Mouse (Mus musculus): ENCODE results near the gene Zcchc14. TPM values are rescaled to one million over a fixed set of nuclear protein-coding genes. Genes with fewer than 3 reads are reported as not detected.

Gene Zcchc14
- total RNA-seq, 2 experiments from 2014 or later = 60.9 to 65.2 TPM

DNA sequence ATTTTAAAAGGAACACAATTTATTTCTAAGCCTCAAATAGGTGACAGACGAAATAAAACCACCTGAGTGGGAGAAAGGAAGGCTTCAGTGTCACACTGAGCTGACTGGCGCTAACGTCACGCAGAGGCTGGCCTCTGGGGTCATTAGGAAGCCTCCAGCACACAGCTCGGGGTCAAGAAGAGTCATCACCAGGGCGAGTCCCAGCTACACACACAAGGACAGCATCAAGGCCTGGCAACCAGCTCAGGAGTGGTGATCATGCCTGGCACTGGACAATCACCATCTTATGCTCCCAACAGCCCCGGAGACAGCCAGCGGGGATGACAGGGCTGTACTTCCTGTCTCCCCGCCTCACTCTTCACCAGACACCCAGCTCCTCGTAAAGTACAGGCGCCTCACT is 95.0 kb downstream of the Zcchc14 start:
- no peak for DNase-seq (ENCODE audit: low spot score in 2 of 2)

DNA sequence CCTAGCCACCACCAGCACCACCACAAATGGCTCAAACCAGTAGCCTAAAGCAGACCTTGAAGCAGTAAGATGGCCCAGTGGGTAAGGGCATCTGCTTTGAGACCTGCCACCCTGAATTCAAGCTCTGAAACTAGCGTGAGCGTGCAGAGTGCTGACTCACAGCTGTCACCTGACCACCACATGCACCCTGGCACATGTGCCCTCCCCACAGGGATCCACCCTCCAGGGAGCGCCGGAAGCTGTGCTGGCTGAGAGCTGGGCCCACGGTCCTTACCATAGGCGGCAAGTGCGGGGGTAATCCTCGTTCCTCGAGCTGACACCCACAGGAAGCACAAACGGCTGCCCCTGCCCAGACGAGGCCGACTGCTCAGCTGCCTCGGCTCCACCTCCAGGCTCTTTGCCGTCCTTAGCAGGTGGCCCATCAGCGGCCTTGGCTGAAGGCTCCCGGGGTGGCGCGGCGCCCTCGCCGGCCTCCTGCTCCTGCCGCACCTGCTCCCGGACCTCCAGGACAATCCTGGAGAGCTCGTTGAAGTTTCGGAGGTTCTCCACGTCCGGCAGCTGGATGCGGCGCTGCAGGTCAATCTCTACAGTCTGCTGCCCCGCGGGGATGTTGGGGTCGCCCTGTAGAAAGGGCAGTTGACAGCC is 98.7 kb downstream of the Zcchc14 start:
- no peak for DNase-seq (ENCODE audit: low spot score in 2 of 2)

DNA sequence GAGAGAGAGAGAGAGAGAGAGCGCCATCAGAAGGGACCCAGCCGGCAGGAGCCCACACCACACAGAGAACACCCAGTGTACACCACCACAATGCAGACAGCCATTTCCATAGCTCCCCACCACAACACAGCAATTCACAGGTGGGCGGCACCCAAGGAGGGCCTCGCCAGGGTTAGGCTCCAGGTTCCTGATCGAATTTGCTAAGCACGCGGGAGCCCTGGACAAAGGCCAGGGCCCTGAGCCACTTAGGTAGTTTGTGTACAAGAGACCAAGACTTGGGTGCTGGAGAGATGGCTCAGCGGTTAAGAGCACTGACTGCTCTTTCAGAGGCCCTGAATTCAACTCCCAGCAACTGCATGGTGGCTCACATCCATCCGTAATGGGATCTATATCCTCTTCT is 100.2 kb downstream of the Zcchc14 start:
- no peak for DNase-seq (ENCODE audit: low spot score in 2 of 2)

- DNase-seq (ENCODE audit: low spot score in 2 of 2) = no peak
Measured at GRCm38 (mm10) chr8:121551065-121551985, 101.4 kb downstream of the Zcchc14 start.

DNA sequence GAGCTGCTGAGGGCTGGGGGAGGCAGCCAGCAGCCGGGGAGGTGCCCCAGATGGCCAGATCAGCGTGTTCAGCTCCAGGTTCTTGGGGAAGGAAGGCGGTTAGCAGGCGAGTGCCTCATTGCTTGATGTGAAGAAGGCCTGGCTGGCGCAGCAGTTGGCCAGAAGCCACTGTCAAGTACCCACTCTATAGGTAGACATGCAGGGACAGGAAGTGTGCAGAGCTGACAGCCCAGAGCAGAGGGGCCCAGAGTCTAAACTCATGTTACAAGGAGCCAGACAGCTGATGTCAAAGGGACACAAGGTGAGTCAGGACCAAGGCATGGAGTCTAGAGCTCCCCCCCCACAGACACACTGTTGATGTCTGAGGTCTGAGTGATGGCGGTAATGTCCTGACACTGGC is 102.6 kb downstream of the Zcchc14 start:
- no peak for DNase-seq (ENCODE audit: low spot score in 2 of 2)

Other genes with a start within 250 kb of the Zcchc14 start
- not detected for gene 1700018B08Rik, start 108.6 kb downstream of the Zcchc14 start, total RNA-seq (2021)
- gene Fbxo31, start 74.1 kb downstream of the Zcchc14 start, total RNA-seq (2021) = 10 to 100 TPM; 25.5 to 30.5 TPM
- 100 to 1,000 TPM; 131 to 133 TPM for gene Map1lc3b, start 62.5 kb downstream of the Zcchc14 start, total RNA-seq (2021)
- 1 to 10 TPM; 5.0 to 5.8 TPM for gene Jph3, start 76.7 kb upstream of the Zcchc14 start, total RNA-seq (2021)
- 10 to 100 TPM; 29.9 TPM for gene Klhdc4, start 176.7 kb upstream of the Zcchc14 start, total RNA-seq (2021)

Data from adrenal gland, postnatal 4 days (tissue).